Mouse (Mus musculus) midbrain, embryonic 14.5 days (tissue): ENCODE data around the gene Prkab2. TPM values are rescaled to one million over a fixed set of nuclear protein-coding genes. Genes with fewer than 3 reads are reported as not detected.

Experiments
- ATAC-seq: fragments of 200-750 bp; cut with Nextera tagmentation; 2 replicates; pipeline ENCODE4 v1.8.0; 2017; ENCODE audit warnings: moderate number of reproducible peaks, moderate library complexity; ENCODE audit not compliant: low FRiP score, low TSS enrichment
- DNase-seq: peaks from one replicate; pipeline ENCODE4 v3.0.0-alpha.2; 2015
- H3K27ac ChIP-seq: fragments of 300-500 bp; sonication (generic); replicated peaks from 2 replicates; pipeline ENCODE4 v1.5.1; 2014; ENCODE audit warnings: mild to moderate bottlenecking, low read depth, low read length, moderate library complexity
- H3K27me3 ChIP-seq: fragments of 300-500 bp; sonication (generic); 2 replicates; pipeline ENCODE4 v1.6.1; 2014; ENCODE audit warnings: low read length, control low read depth, mixed read lengths; ENCODE audit not compliant: control insufficient read depth, insufficient read depth
- H3K36me3 ChIP-seq: fragments of 300-500 bp; sonication (generic); 2 replicates; pipeline ENCODE4 v1.6.1; 2014; ENCODE audit warnings: low read length, control low read depth; ENCODE audit not compliant: control insufficient read depth, insufficient read depth
- H3K4me1 ChIP-seq: fragments of 300-500 bp; sonication (generic); 2 replicates; pipeline ENCODE4 v1.6.1; 2014; ENCODE audit warnings: mild to moderate bottlenecking, antibody characterized with exemption, low read length, control low read depth; ENCODE audit not compliant: control insufficient read depth, insufficient read depth
- H3K4me2 ChIP-seq: fragments of 300-500 bp; sonication (generic); 2 replicates; pipeline ENCODE4 v1.6.1; 2014; ENCODE audit warnings: mild to moderate bottlenecking, low read length, moderate library complexity
- H3K4me3 ChIP-seq: fragments of 300-500 bp; sonication (generic); replicated peaks from 2 replicates; pipeline ENCODE4 v1.5.1; 2014; ENCODE audit warnings: low read depth, low read length
- H3K9ac ChIP-seq: fragments of 300-500 bp; sonication (generic); replicated peaks from 2 replicates; pipeline ENCODE4 v1.6.1; 2014; ENCODE audit warnings: mild to moderate bottlenecking, low read length, moderate library complexity
- H3K9me3 ChIP-seq: fragments of 300-500 bp; sonication (generic); 2 replicates; pipeline ENCODE4 v1.6.1; 2016; ENCODE audit warnings: low read length, control low read depth, mixed read lengths; ENCODE audit not compliant: control insufficient read depth
- WGBS: fragments of 180-500 bp; shearing (Covaris S2); extraction: QIAGEN DNeasy Blood & Tissue Kit; methylation state at CpG from one replicate; pipeline ENCODE4 v1.1.7; 2014; 5-methylcytosine and 5-hydroxymethylcytosine counted together
- polyA plus RNA-seq: library from polyadenylated mRNA; unstranded; fragments of >200 nt; fragmentation: Nextera tagmentation; extraction: Ambion mirVana; gene quantifications from 2 replicates; pipeline ENCODE4 v1.2.1, GENCODE M21; 2014

The Prkab2 gene
- polyA plus RNA-seq, 1 experiment from 2014 or later, result 8.9 TPM

DNA sequence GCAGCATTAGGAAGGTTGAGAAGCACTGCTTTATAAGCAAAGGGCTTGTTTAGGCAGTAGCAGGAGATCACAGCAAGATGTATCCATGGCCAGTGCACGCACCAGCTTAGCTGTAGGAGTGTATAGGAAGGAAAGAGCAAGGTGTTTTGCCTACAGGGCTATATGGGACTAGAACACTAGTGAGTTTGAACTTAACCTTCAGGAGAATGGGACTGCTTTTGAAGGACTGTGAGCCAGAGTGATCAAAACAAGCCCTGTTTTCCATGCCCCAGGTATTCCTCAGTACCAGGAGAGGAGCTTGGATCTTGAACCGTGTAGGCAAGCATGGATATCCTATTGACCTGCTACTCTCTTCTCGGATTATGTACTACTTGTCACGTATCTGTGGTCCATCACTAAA is 16.6 kb upstream of the Prkab2 start:
- ATAC-seq (no peak), DNase-seq (no peak)
- no peaks in the 10 kb centered on the region for H3K4me1 ChIP-seq
- no peak overlapping the region for H3K4me2 ChIP-seq
- 86% methylated on average over 4 of the region's 4 CpGs for WGBS
- no peaks in the 10 kb centered on the region for H3K9me3 ChIP-seq
- no peaks in the 10 kb centered on the region for H3K27me3 ChIP-seq
- H3K36me3 ChIP-seq, result no peaks in the 10 kb centered on the region
- no peak overlapping the region for H3K27ac ChIP-seq
- H3K9ac ChIP-seq, result no peak overlapping the region
- no peak overlapping the region for H3K4me3 ChIP-seq

GRCm38 (mm10) chr3:97642001-97642400 is 16.0 kb upstream of the Prkab2 start:
- Histone ChIP-seq H3K9ac (no peak overlapping the region), H3K27me3 (no peaks in the 10 kb centered on the region), H3K4me3 (no peak overlapping the region), H3K4me1 (no peaks in the 10 kb centered on the region), H3K36me3 (no peaks in the 10 kb centered on the region), H3K9me3 (no peaks in the 10 kb centered on the region), H3K4me2 (no peak overlapping the region), H3K27ac (no peak overlapping the region)
- DNase-seq (no peak), ATAC-seq (no peak)
- WGBS, result 86% methylated on average over 9 of the region's 9 CpGs

- whole genome bisulfite sequencing, result 33% methylated on average over 1 of the region's 1 CpGs
- ATAC-seq, result no peak
- Histone ChIP-seq H3K27me3 (no peaks in the 10 kb centered on the region), H3K36me3 (no peaks in the 10 kb centered on the region), H3K4me3 (no peak overlapping the region), H3K27ac (no peak overlapping the region), H3K4me1 (no peaks in the 10 kb centered on the region), H3K4me2 (no peak overlapping the region), H3K9me3 (no peaks in the 10 kb centered on the region), H3K9ac (no peak overlapping the region)
- no peak for DNase-seq
Observed at GRCm38 (mm10) chr3:97648518-97648917, 9.5 kb upstream of the Prkab2 start.

DNA sequence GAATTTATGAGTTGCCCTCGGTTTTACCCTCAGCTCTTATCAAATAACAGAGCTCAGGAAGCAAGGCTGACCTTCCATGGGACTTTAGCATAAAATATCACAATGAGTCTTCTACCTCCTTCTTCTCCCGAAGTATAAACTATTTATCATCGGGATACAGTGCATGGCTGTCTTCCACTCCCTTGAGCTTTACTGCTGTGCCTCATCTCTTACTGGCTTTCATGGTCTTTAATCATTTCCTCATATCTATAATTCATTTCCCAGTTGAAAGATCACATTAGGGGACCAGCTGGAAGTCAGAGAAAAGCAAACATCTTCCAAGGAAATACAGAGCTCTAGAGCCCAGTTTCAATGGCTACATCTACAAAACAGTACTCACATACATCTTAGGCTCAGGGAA is 9.0 kb upstream of the Prkab2 start:
- H3K27ac ChIP-seq, result no peak overlapping the region
- no peak overlapping the region for H3K4me3 ChIP-seq
- no peaks in the 10 kb centered on the region for H3K36me3 ChIP-seq
- 77% methylated on average over 3 of the region's 3 CpGs for WGBS
- no peaks in the 10 kb centered on the region for H3K9me3 ChIP-seq
- ATAC-seq (no peak), DNase-seq (no peak)
- no peak overlapping the region for H3K4me2 ChIP-seq
- no peaks in the 10 kb centered on the region for H3K27me3 ChIP-seq
- H3K4me1 ChIP-seq, result no peaks in the 10 kb centered on the region
- no peak overlapping the region for H3K9ac ChIP-seq

GRCm38 (mm10) chr3:97649469-97649868 is 8.5 kb upstream of the Prkab2 start:
- Histone ChIP-seq H3K27ac (no peak overlapping the region), H3K4me1 (no peaks in the 10 kb centered on the region), H3K36me3 (no peaks in the 10 kb centered on the region), H3K4me3 (no peak overlapping the region), H3K9ac (no peak overlapping the region), H3K27me3 (no peaks in the 10 kb centered on the region), H3K4me2 (no peak overlapping the region), H3K9me3 (no peaks in the 10 kb centered on the region)
- DNase-seq (no peak), ATAC-seq (no peak)
- WGBS, result 81% methylated on average over 6 of the region's 6 CpGs

- Histone ChIP-seq H3K4me1 (no peaks in the 10 kb centered on the region), H3K27me3 (no peaks in the 10 kb centered on the region), H3K9me3 (no peaks in the 10 kb centered on the region), H3K4me3 (no peak overlapping the region), H3K36me3 (no peaks in the 10 kb centered on the region), H3K9ac (no peak overlapping the region), H3K27ac (no peak overlapping the region), H3K4me2 (no peak overlapping the region)
- WGBS, result 89% methylated on average over 10 of the region's 10 CpGs
- DNase-seq (no peak), ATAC-seq (no peak)
Observed at GRCm38 (mm10) chr3:97651604-97652003, 6.4 kb upstream of the Prkab2 start.

DNA sequence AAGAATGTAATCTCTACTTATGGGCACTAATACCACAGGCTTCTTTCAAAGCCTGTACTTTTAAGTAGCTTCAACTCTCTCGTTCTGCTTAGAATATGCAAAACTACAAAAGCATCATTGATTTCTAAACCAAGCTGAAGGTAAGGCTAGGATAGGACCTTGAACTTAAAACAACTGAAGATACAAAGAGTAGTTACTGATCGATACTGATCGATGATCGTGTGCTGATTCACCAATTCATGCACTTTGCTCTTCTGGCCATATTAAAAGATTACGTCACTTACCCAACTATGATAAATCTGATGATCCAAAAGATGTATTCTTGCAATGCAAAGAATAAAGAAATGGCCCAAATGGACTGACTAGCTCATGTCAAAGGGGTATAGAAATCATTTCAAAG is 4.2 kb upstream of the Prkab2 start:
- Histone ChIP-seq H3K4me2 (no peak overlapping the region), H3K9ac (no peak overlapping the region), H3K4me1 (0 out of 2 replicates have a peak, but pooled peaks cover 4% of the 10 kb centered on the region), H3K27me3 (no peaks in the 10 kb centered on the region), H3K9me3 (no peaks in the 10 kb centered on the region), H3K4me3 (no peak overlapping the region), H3K36me3 (no peaks in the 10 kb centered on the region), H3K27ac (no peak overlapping the region)
- 96% methylated on average over 5 of the region's 5 CpGs for WGBS
- DNase-seq, result no peak
- ATAC-seq, result no peak

GRCm38 (mm10) chr3:97654901-97655300 is 3.1 kb upstream of the Prkab2 start:
- Histone ChIP-seq H3K4me1 (peaks cover 10% of the 10 kb centered on the region), H3K27me3 (no peaks in the 10 kb centered on the region), H3K36me3 (no peaks in the 10 kb centered on the region), H3K4me2 (no peak overlapping the region), H3K9ac (no peak overlapping the region), H3K27ac (no peak overlapping the region), H3K4me3 (no peak overlapping the region), H3K9me3 (no peaks in the 10 kb centered on the region)
- 85% methylated on average over 8 of the region's 8 CpGs for WGBS
- DNase-seq (no peak), ATAC-seq (no peak)

GRCm38 (mm10) chr3:97658426-97659193 is 617 bp downstream of the Prkab2 start:
- Histone ChIP-seq H3K27me3 (no peaks in the 10 kb centered on the region), H3K36me3 (peaks cover 9% of the 10 kb centered on the region), H3K9ac (peak overlapping the region; percentile 76), H3K27ac (peak overlapping the region; percentile 67), H3K4me2 (peak overlapping the region; percentile 75), H3K4me3 (peak overlapping the region; percentile 85), H3K9me3 (no peaks in the 10 kb centered on the region), H3K4me1 (peaks cover 10% of the 10 kb centered on the region)
- under 1% methylated on average over 50 of the region's 50 CpGs for WGBS
- DNase-seq (no peak), ATAC-seq (no peak; the same call in 1 of the 2 replicates)
